Mouse (Mus musculus) heart, adult 2 months (tissue): ENCODE results near the gene Galntl6. TPM values are rescaled to one million over a fixed set of nuclear protein-coding genes. Genes with fewer than 3 reads are reported as not detected.

Experiments
- DNase-seq, 2 experiments: peaks; one replicate each; pipeline ENCODE4 v3.0.0; 2021
- H3K27ac ChIP-seq: fragments of 200-600 bp; 2 replicates; pipeline ENCODE4 v1.8.1; 2022
- H3K27me3 ChIP-seq: fragments of 200-500 bp; 2 replicates; pipeline ENCODE4 v1.6.1; 2012; ENCODE audit warnings: mild to moderate bottlenecking, low read length, inconsistent platforms, mixed read lengths; ENCODE audit not compliant: control insufficient read depth, insufficient read depth
- H3K36me3 ChIP-seq: fragments of 200-500 bp; 2 replicates; pipeline ENCODE4 v1.6.1; 2012; ENCODE audit warnings: low read length, inconsistent platforms; ENCODE audit not compliant: control insufficient read depth, insufficient read depth
- H3K4me1 ChIP-seq: fragments of 200-500 bp; 2 replicates; pipeline ENCODE4 v1.6.1; 2011; ENCODE audit warnings: low read length; ENCODE audit not compliant: control insufficient read depth, insufficient read depth
- H3K4me3 ChIP-seq: fragments of 200-600 bp; 2 replicates; pipeline ENCODE4 v1.8.1; 2022
- H3K79me2 ChIP-seq: fragments of 200-500 bp; replicated peaks from 2 replicates; pipeline ENCODE4 v1.6.1; 2012; ENCODE audit warnings: mild to moderate bottlenecking, inconsistent platforms, low read length, moderate library complexity, mixed read lengths; ENCODE audit not compliant: control insufficient read depth, insufficient read depth
- H3K9ac ChIP-seq: fragments of 200-500 bp; 2 replicates; pipeline ENCODE4 v1.6.1; 2012; ENCODE audit warnings: low read depth, mild to moderate bottlenecking, control low read depth, inconsistent platforms, low read length, mixed read lengths
- CTCF ChIP-seq: fragments of 200-600 bp; IDR thresholded peaks from 2 replicates; pipeline ENCODE4 v1.8.1; 2022; ENCODE audit warnings: antibody characterized with exemption, mild to moderate bottlenecking, moderate library complexity
- EP300 ChIP-seq: fragments of 200-500 bp; IDR thresholded peaks from 2 replicates; pipeline ENCODE4 v1.6.1; 2011; ENCODE audit warnings: low read depth, low read length, control low read depth; ENCODE audit not compliant: insufficient read depth
- POLR2A ChIP-seq: fragments of 200-500 bp; IDR thresholded peaks from 2 replicates; pipeline ENCODE4 v1.6.1; 2011; ENCODE audit warnings: mild to moderate bottlenecking, low read depth, low read length, control low read depth; ENCODE audit not compliant: insufficient read depth
- WGBS: fragments of 180-500 bp; shearing (Covaris S2); methylation state at CpG from one replicate; pipeline ENCODE4 v1.1.7; 2018; 5-methylcytosine and 5-hydroxymethylcytosine counted together
- intact Hi-C: fragments of 180-260 bp; cut with DNase I; formaldehyde crosslinking; loops from one replicate; pipeline ENCODE4 v1.15.1; 2025
- polyA plus RNA-seq: library from polyadenylated mRNA; depleted of rRNA; stranded (reverse); fragments of >200 nt; gene quantifications from 2 replicates; pipeline ENCODE4 v1.2.3, GENCODE M21; 2012
- total RNA-seq, 2 experiments: library from RNA; stranded (reverse); gene quantifications; 2 replicates each; pipeline ENCODE4 v1.2.3; 2021

Gene Galntl6
- total and polyA plus RNA-seq, 3 experiments = not detected

DNA sequence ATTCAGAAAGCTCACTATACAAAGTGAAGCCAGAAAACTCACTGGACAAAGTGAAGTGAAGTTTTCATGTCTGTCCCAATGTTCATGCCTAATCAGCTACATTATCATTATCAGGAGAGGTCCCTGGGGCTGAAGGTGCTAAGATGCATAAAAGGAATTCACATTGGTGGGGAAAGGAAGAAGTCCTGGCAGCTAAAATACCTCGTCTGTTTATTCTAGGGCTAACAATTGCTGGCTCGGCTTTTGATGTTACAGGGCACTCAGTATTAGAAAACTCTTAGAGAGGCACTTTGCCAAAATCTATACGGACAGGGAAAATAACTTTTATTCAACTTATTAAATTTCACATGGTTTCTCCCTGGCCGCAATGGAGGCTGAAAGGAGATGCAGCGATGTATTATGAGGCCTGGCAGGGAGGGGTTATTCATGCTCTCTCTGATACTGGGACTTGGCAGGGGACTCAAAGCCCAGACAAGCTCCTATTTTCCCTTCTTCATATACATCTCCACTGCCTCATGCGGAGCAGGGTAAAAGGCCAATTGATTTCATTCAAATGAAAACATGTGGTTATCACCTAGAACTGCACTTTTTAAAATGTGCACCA is 234.5 kb downstream of the Galntl6 start:
- DNase-seq = no peak
- no peaks in the 10 kb centered on the region for H3K79me2 ChIP-seq
- H3K36me3 ChIP-seq = no peaks in the 10 kb centered on the region
- 35% methylated on average over 6 of the region's 6 CpGs for WGBS
- H3K4me3 ChIP-seq = no peak overlapping the region
- intact Hi-C loops = no loop called here
- H3K9ac ChIP-seq = no peak overlapping the region
- no peak overlapping the region for H3K27ac ChIP-seq
- no peaks in the 10 kb centered on the region for H3K27me3 ChIP-seq
- no peak for TF ChIP-seq POLR2A
- H3K4me1 ChIP-seq = no peaks in the 10 kb centered on the region

DNA sequence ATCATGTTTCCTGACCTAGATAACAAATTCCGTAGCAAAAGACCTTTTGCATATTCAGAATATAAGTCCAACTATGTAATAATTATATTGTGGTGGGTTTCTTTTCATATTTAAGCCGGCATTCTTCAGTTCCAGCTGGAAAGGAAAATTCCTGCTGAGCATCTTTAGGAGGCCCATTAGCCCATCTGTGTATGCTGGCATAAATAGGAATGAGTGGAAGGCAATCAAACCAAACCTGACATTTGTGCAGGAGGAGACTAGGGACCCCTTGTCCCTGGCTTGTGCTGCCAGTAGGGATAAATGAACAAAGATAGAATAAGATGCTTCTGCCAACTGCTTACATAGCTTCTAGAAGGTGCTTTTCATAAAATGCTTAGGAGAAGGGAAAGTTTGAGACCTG is 243.4 kb downstream of the Galntl6 start:
- H3K79me2 ChIP-seq = no peaks in the 10 kb centered on the region
- intact Hi-C loops = no loop called here

DNA sequence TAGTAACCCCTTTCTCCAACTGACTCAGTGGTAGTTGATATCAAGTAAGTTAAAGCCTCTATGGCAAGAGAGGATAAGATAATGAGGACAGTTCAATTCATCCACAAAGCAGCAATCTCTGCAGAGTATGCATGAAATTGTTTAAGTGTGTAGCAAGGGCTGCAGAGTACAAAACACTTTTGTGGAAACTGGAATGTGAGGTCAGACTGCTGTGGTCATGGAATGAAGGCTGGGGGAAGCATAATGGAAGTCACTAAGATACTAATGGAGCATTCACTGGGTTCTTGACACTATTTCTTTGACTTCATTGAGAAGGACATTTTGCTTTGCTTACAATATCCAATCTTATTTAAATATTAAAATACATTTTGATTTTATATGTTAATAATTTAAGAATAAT is 252.4 kb downstream of the Galntl6 start:
- no peak for TF ChIP-seq CTCF
- TF ChIP-seq POLR2A = no peak
- TF ChIP-seq EP300 = no peak
- Histone ChIP-seq H3K27ac (no peak overlapping the region), H3K36me3 (no peaks in the 10 kb centered on the region), H3K4me1 (no peaks in the 10 kb centered on the region), H3K4me3 (no peak overlapping the region), H3K9ac (no peak overlapping the region), H3K79me2 (no peaks in the 10 kb centered on the region), H3K27me3 (no peaks in the 10 kb centered on the region)
- intact Hi-C loops = no loop called here
- no peak for DNase-seq

More for the DNA sequence above, 243.4 kb downstream of the Galntl6 start:
- no peak for DNase-seq
- 52% methylated on average over 2 of the region's 2 CpGs for WGBS
- Histone ChIP-seq H3K36me3 (no peaks in the 10 kb centered on the region), H3K27me3 (no peaks in the 10 kb centered on the region), H3K9ac (no peak overlapping the region), H3K27ac (no peak overlapping the region), H3K4me3 (no peak overlapping the region), H3K4me1 (no peaks in the 10 kb centered on the region)
- TF ChIP-seq POLR2A (no peak), EP300 (no peak), CTCF (no peak)

DNA sequence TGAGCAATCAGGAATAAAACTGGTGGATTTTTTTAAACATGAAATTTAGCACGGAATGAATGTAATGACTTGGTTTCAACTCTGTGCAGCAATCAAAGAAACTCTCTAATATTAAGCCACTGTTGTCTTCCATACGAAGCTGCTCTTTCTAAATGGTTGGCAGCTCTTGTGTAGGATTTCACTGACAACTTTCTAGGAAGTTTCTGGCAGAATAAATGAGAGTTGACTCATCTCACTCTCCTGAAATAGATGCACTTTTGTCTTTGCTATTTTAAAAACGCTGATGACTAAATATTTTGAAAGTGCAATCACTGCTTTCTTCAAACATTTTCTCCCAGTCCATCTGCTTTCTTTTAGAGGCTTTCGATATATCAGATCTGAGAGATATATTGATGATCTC is 256.8 kb downstream of the Galntl6 start:
- H3K9ac ChIP-seq = no peak overlapping the region
- no peak for DNase-seq
- no peaks in the 10 kb centered on the region for H3K36me3 ChIP-seq
- WGBS = 51% methylated on average over 4 of the region's 4 CpGs
- no peaks in the 10 kb centered on the region for H3K4me1 ChIP-seq
- H3K27me3 ChIP-seq = no peaks in the 10 kb centered on the region
- no peaks in the 10 kb centered on the region for H3K79me2 ChIP-seq
- intact Hi-C loops = no loop called here
- no peak for TF ChIP-seq POLR2A
- TF ChIP-seq CTCF = no peak
- no peak for TF ChIP-seq EP300
- no peak overlapping the region for H3K4me3 ChIP-seq
- H3K27ac ChIP-seq = no peak overlapping the region

- Histone ChIP-seq H3K27me3 (no peaks in the 10 kb centered on the region), H3K27ac (no peak overlapping the region), H3K4me3 (no peak overlapping the region), H3K36me3 (no peaks in the 10 kb centered on the region), H3K79me2 (no peaks in the 10 kb centered on the region), H3K4me1 (no peaks in the 10 kb centered on the region), H3K9ac (no peak overlapping the region)
- no peak for DNase-seq
- TF ChIP-seq POLR2A = no peak
- no peak for TF ChIP-seq CTCF
- TF ChIP-seq EP300 = no peak
- intact Hi-C loops = no loop called here
- 60% methylated on average over 4 of the region's 4 CpGs for WGBS
These were observed 306.0 kb downstream of the Galntl6 start for GRCm38 (mm10) chr8:58606451-58606850.

DNA sequence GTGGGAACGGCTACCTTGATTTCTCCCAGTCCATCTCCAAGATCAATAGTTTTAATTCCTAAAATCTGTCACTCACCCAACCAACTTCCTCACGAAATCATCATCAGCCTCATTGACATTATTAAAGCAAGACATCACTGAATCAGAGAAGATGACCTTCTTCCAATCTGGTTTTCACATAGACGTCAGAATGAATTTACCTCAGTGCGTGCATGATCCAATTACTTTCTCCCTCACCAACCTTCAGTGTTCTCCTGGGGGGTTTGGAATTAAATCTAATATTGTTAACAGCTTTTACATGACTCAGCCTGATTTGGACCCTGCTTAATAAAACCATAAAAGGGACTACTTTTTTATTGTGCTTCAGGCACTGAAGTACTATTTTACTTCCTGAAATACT is 307.7 kb downstream of the Galntl6 start:
- WGBS = 78% methylated on average over 4 of the region's 4 CpGs

More for the DNA sequence above, 307.7 kb downstream of the Galntl6 start:
- intact Hi-C loops = no loop called here
- no peak for DNase-seq
- TF ChIP-seq EP300 (no peak), POLR2A (no peak), CTCF (no peak)
- H3K4me1 ChIP-seq = no peaks in the 10 kb centered on the region
- no peak overlapping the region for H3K9ac ChIP-seq
- no peaks in the 10 kb centered on the region for H3K27me3 ChIP-seq
- H3K36me3 ChIP-seq = no peaks in the 10 kb centered on the region
- H3K4me3 ChIP-seq = no peak overlapping the region
- no peaks in the 10 kb centered on the region for H3K79me2 ChIP-seq
- H3K27ac ChIP-seq = no peak overlapping the region
